Mouse (Mus musculus) neural tube, embryonic 14.5 days (tissue): Measurements from ENCODE around the gene Gm49673. TPM values are rescaled to one million over a fixed set of nuclear protein-coding genes. Genes with fewer than 3 reads are reported as not detected.
A peak's percentile ranks its signal among the peaks of the same experiment; 100 is the strongest.
"Not testable (repeated sequence)": the region's sequence is repeated elsewhere in the genome, so short reads cannot be mapped to it uniquely, and the experiment has no call there.

Source experiments
- ATAC-seq: fragments of 200-750 bp; cut with Nextera tagmentation; 2 replicates; pipeline ENCODE4 v1.8.0; 2017; ENCODE audit warnings: low read depth, mild to moderate bottlenecking, moderate TSS enrichment, moderate library complexity
- H3K27ac ChIP-seq: fragments of 300-500 bp; sonication (generic); 2 replicates; pipeline ENCODE4 v1.5.1; 2014; ENCODE audit warnings: low read depth, mild to moderate bottlenecking, control low read depth, low read length, moderate library complexity, mixed read lengths
- H3K27me3 ChIP-seq: fragments of 300-500 bp; sonication (generic); 2 replicates; pipeline ENCODE4 v1.6.1; 2014; ENCODE audit warnings: low read length; ENCODE audit not compliant: control insufficient read depth, insufficient read depth
- H3K36me3 ChIP-seq: fragments of 300-500 bp; sonication (generic); 2 replicates; pipeline ENCODE4 v1.6.1; 2014; ENCODE audit warnings: low read length, mixed read lengths; ENCODE audit not compliant: control insufficient read depth, insufficient read depth
- H3K4me1 ChIP-seq: fragments of 300-500 bp; sonication (generic); 2 replicates; pipeline ENCODE4 v1.6.1; 2014; ENCODE audit warnings: low read length; ENCODE audit not compliant: control insufficient read depth, insufficient read depth
- H3K4me2 ChIP-seq: fragments of 300-500 bp; sonication (generic); 2 replicates; pipeline ENCODE4 v1.6.1; 2014; ENCODE audit warnings: mild to moderate bottlenecking, low read depth, low read length, control low read depth
- H3K4me3 ChIP-seq: fragments of 300-500 bp; sonication (generic); 2 replicates; pipeline ENCODE4 v1.5.1; 2014; ENCODE audit warnings: low read depth, low read length, control low read depth, mixed read lengths
- H3K9ac ChIP-seq: fragments of 300-500 bp; sonication (generic); replicated peaks from 2 replicates; pipeline ENCODE4 v1.6.1; 2014; ENCODE audit warnings: low read depth, mild to moderate bottlenecking, control low read depth, low read length, mixed read lengths
- H3K9me3 ChIP-seq: fragments of 300-500 bp; sonication (generic); 2 replicates; pipeline ENCODE4 v1.6.1; 2016; ENCODE audit warnings: low read length; ENCODE audit not compliant: control insufficient read depth
- WGBS: fragments of 180-500 bp; shearing (Covaris S2); extraction: QIAGEN DNeasy Blood & Tissue Kit; methylation state at CpG from one replicate; pipeline ENCODE4 v1.1.7; 2014; 5-methylcytosine and 5-hydroxymethylcytosine counted together
- polyA plus RNA-seq: library from polyadenylated mRNA; unstranded; fragments of >200 nt; fragmentation: Nextera tagmentation; extraction: Ambion mirVana; gene quantifications from 2 replicates; pipeline ENCODE4 v1.2.1, GENCODE M21; 2014

Gm49673 gene
- polyA plus RNA-seq, 1 experiment from 2014 or later: 0.33 TPM

- H3K27me3 ChIP-seq, H3K4me2 ChIP-seq, H3K36me3 ChIP-seq, H3K27ac ChIP-seq, H3K9me3 ChIP-seq, H3K4me3 ChIP-seq, H3K9ac ChIP-seq, H3K4me1 ChIP-seq, ATAC-seq: not testable (repeated sequence)
- 32% methylated on average over 2 of the region's 3 CpGs for WGBS
Observed at GRCm38 (mm10) chr17:8056637-8057138, 90.9 kb downstream of the Gm49673 start.

GRCm38 (mm10) chr17:8055919-8056589 is 91.5 kb downstream of the Gm49673 start:
- H3K4me3 ChIP-seq, H3K27me3 ChIP-seq, H3K9me3 ChIP-seq, ATAC-seq, H3K36me3 ChIP-seq, H3K4me2 ChIP-seq, H3K27ac ChIP-seq, H3K9ac ChIP-seq, H3K4me1 ChIP-seq: not testable (repeated sequence)
- 40% methylated on average over 4 of the region's 6 CpGs for WGBS

- H3K36me3 ChIP-seq, H3K4me3 ChIP-seq, H3K27ac ChIP-seq, H3K4me1 ChIP-seq, H3K9me3 ChIP-seq, H3K9ac ChIP-seq, H3K4me2 ChIP-seq, H3K27me3 ChIP-seq: not testable (repeated sequence)
- ATAC-seq: peak; percentile 79; the same call in 1 of the 2 replicates
- WGBS: 42% methylated on average over 3 of the region's 3 CpGs
Observed at GRCm38 (mm10) chr17:8051247-8051646, 96.3 kb downstream of the Gm49673 start.

- WGBS: 94% methylated on average over 5 of the region's 6 CpGs
Observed at GRCm38 (mm10) chr17:8050218-8050617, 97.4 kb downstream of the Gm49673 start.

GRCm38 (mm10) chr17:8046178-8046577 is 101.4 kb downstream of the Gm49673 start:
- not testable (repeated sequence) for H3K9ac ChIP-seq, H3K27me3 ChIP-seq, H3K9me3 ChIP-seq, H3K4me1 ChIP-seq, H3K4me2 ChIP-seq, ATAC-seq, H3K36me3 ChIP-seq, H3K4me3 ChIP-seq, H3K27ac ChIP-seq
- WGBS: 4% methylated on average over 2 of the region's 5 CpGs

More at GRCm38 (mm10) chr17:8050218-8050617, 97.4 kb downstream of the Gm49673 start:
- not testable (repeated sequence) for ATAC-seq, H3K9ac ChIP-seq, H3K4me2 ChIP-seq, H3K27ac ChIP-seq, H3K4me1 ChIP-seq, H3K27me3 ChIP-seq, H3K4me3 ChIP-seq, H3K36me3 ChIP-seq, H3K9me3 ChIP-seq

GRCm38 (mm10) chr17:8041197-8041596 is 106.4 kb downstream of the Gm49673 start:
- no CpG with 5 or more reads among the region's 5 CpGs for WGBS
- not testable (repeated sequence) for H3K27me3 ChIP-seq, H3K4me1 ChIP-seq, ATAC-seq, H3K9ac ChIP-seq, H3K27ac ChIP-seq, H3K4me3 ChIP-seq, H3K9me3 ChIP-seq, H3K36me3 ChIP-seq, H3K4me2 ChIP-seq

- not testable (repeated sequence) for H3K36me3 ChIP-seq, H3K4me1 ChIP-seq, H3K4me2 ChIP-seq, H3K27me3 ChIP-seq, ATAC-seq, H3K9me3 ChIP-seq, H3K27ac ChIP-seq, H3K9ac ChIP-seq, H3K4me3 ChIP-seq
- WGBS: no CpG with 5 or more reads among the region's 12 CpGs
Observed at GRCm38 (mm10) chr17:8039916-8040635, 107.5 kb downstream of the Gm49673 start.

- ATAC-seq: peak; percentile 28; the same call in 1 of the 2 replicates
- 63% methylated on average over 3 of the region's 6 CpGs for WGBS
- not testable (repeated sequence) for H3K4me1 ChIP-seq, H3K9ac ChIP-seq, H3K9me3 ChIP-seq, H3K27me3 ChIP-seq, H3K27ac ChIP-seq, H3K4me3 ChIP-seq, H3K4me2 ChIP-seq, H3K36me3 ChIP-seq
Observed at GRCm38 (mm10) chr17:8036976-8037375, 110.6 kb downstream of the Gm49673 start.
